Mouse (Mus musculus): ENCODE measurements at regions not wholly inside any gene's neighbourhood (a gene's known extent, or its start where the extent isn't known, plus 50 kb on each side); places are given as distances from the start of the nearest gene placed in this dataset.

- H3K27me3 ChIP-seq (ENCODE audit: control insufficient read depth, insufficient read depth, low read length), result no peaks in the 10 kb centered on the region
- no peak overlapping the region for H3K27ac ChIP-seq (ENCODE audit: insufficient read depth, low read depth, low read length)
- no peaks in the 10 kb centered on the region for H3K36me3 ChIP-seq (ENCODE audit: control insufficient read depth, insufficient read depth, low read length)
- TF ChIP-seq CTCF (IDR thresholded peaks at IDR 0.05; ENCODE audit: extremely low read depth, insufficient read length, insufficient replicate concordance, low read depth, low read length) (no peak), POLR2A (IDR thresholded peaks at IDR 0.05; ENCODE audit: low read depth, low read length) (no peak)
- no peak overlapping the region for H3K4me3 ChIP-seq (ENCODE audit: low read depth, low read length)
- 74% methylated on average over 2 of the region's 2 CpGs for WGBS
- H3K4me1 ChIP-seq (ENCODE audit: control insufficient read depth, insufficient read depth, insufficient read length, low read length), result no peaks in the 10 kb centered on the region
Observed at GRCm38 (mm10) chr1:128856933-128857332, 264.8 kb upstream of the Cxcr4 start.

- no peaks in the 10 kb centered on the region for H3K36me3 ChIP-seq (ENCODE audit: control insufficient read depth, insufficient read depth, low read length)
- TF ChIP-seq CTCF (IDR thresholded peaks at IDR 0.05; ENCODE audit: extremely low read depth, insufficient read length, insufficient replicate concordance, low read depth, low read length) (no peak), POLR2A (IDR thresholded peaks at IDR 0.05; ENCODE audit: low read depth, low read length) (no peak)
- 67% methylated on average over 9 of the region's 9 CpGs for WGBS
- no peak overlapping the region for H3K4me3 ChIP-seq (ENCODE audit: low read depth, low read length)
- no peak overlapping the region for H3K27ac ChIP-seq (ENCODE audit: insufficient read depth, low read depth, low read length)
- no peaks in the 10 kb centered on the region for H3K4me1 ChIP-seq (ENCODE audit: control insufficient read depth, insufficient read depth, insufficient read length, low read length)
- H3K27me3 ChIP-seq (ENCODE audit: control insufficient read depth, insufficient read depth, low read length), result no peaks in the 10 kb centered on the region
Observed at GRCm38 (mm10) chr1:128854649-128855048, 262.6 kb upstream of the Cxcr4 start.

- WGBS, result 92% methylated on average over 10 of the region's 10 CpGs
- no peaks in the 10 kb centered on the region for H3K27me3 ChIP-seq (ENCODE audit: control insufficient read depth, insufficient read depth, low read length)
Observed at GRCm38 (mm10) chr1:128853286-128853685, 261.2 kb upstream of the Cxcr4 start.

GRCm38 (mm10) chr1:128837361-128837760, 245.3 kb upstream of the Cxcr4 start:
- H3K36me3 ChIP-seq (ENCODE audit: control insufficient read depth, insufficient read depth, low read length), result no peaks in the 10 kb centered on the region
- no peak overlapping the region for H3K27ac ChIP-seq (ENCODE audit: insufficient read depth, low read depth, low read length)
- no peaks in the 10 kb centered on the region for H3K4me1 ChIP-seq (ENCODE audit: control insufficient read depth, insufficient read depth, insufficient read length, low read length)
- no peak overlapping the region for H3K4me3 ChIP-seq (ENCODE audit: low read depth, low read length)
- H3K27me3 ChIP-seq (ENCODE audit: control insufficient read depth, insufficient read depth, low read length), result no peaks in the 10 kb centered on the region
- TF ChIP-seq CTCF (IDR thresholded peaks at IDR 0.05; ENCODE audit: extremely low read depth, insufficient read length, insufficient replicate concordance, low read depth, low read length) (no peak), POLR2A (IDR thresholded peaks at IDR 0.05; ENCODE audit: low read depth, low read length) (no peak)
- WGBS, result 87% methylated on average over 4 of the region's 4 CpGs

More at GRCm38 (mm10) chr1:128853286-128853685, 261.2 kb upstream of the Cxcr4 start:
- no peaks in the 10 kb centered on the region for H3K4me1 ChIP-seq (ENCODE audit: control insufficient read depth, insufficient read depth, insufficient read length, low read length)
- H3K27ac ChIP-seq (ENCODE audit: insufficient read depth, low read depth, low read length), result no peak overlapping the region
- no peak overlapping the region for H3K4me3 ChIP-seq (ENCODE audit: low read depth, low read length)
- no peaks in the 10 kb centered on the region for H3K36me3 ChIP-seq (ENCODE audit: control insufficient read depth, insufficient read depth, low read length)
- TF ChIP-seq CTCF (IDR thresholded peaks at IDR 0.05; ENCODE audit: extremely low read depth, insufficient read length, insufficient replicate concordance, low read depth, low read length) (no peak), POLR2A (IDR thresholded peaks at IDR 0.05; ENCODE audit: low read depth, low read length) (no peak)

- Histone ChIP-seq H3K4me1 (ENCODE audit: control insufficient read depth, insufficient read depth, insufficient read length, low read length) (no peaks in the 10 kb centered on the region), H3K27me3 (ENCODE audit: control insufficient read depth, insufficient read depth, low read length) (no peaks in the 10 kb centered on the region), H3K36me3 (ENCODE audit: control insufficient read depth, insufficient read depth, low read length) (no peaks in the 10 kb centered on the region), H3K27ac (ENCODE audit: insufficient read depth, low read depth, low read length) (no peak overlapping the region), H3K4me3 (ENCODE audit: low read depth, low read length) (no peak overlapping the region)
- 74% methylated on average over 8 of the region's 8 CpGs for WGBS
- TF ChIP-seq CTCF (IDR thresholded peaks at IDR 0.05; ENCODE audit: extremely low read depth, insufficient read length, insufficient replicate concordance, low read depth, low read length), result no peak
- no peak for TF ChIP-seq POLR2A (IDR thresholded peaks at IDR 0.05; ENCODE audit: low read depth, low read length)
Observed at GRCm38 (mm10) chr1:128835510-128835909, 243.4 kb upstream of the Cxcr4 start.

GRCm38 (mm10) chr1:128833096-128833715, 241.1 kb upstream of the Cxcr4 start:
- H3K27me3 ChIP-seq (ENCODE audit: control insufficient read depth, insufficient read depth, low read length), result no peaks in the 10 kb centered on the region
- no peak overlapping the region for H3K4me3 ChIP-seq (ENCODE audit: low read depth, low read length)
- H3K36me3 ChIP-seq (ENCODE audit: control insufficient read depth, insufficient read depth, low read length), result no peaks in the 10 kb centered on the region
- H3K4me1 ChIP-seq (ENCODE audit: control insufficient read depth, insufficient read depth, insufficient read length, low read length), result no peaks in the 10 kb centered on the region
- TF ChIP-seq CTCF (IDR thresholded peaks at IDR 0.05; ENCODE audit: extremely low read depth, insufficient read length, insufficient replicate concordance, low read depth, low read length) (no peak), POLR2A (IDR thresholded peaks at IDR 0.05; ENCODE audit: low read depth, low read length) (no peak)
- WGBS, result 46% methylated on average over 11 of the region's 11 CpGs
- no peak overlapping the region for H3K27ac ChIP-seq (ENCODE audit: insufficient read depth, low read depth, low read length)

GRCm38 (mm10) chr1:128832201-128832883, 240.2 kb upstream of the Cxcr4 start:
- Histone ChIP-seq H3K36me3 (ENCODE audit: control insufficient read depth, insufficient read depth, low read length) (no peaks in the 10 kb centered on the region), H3K27me3 (ENCODE audit: control insufficient read depth, insufficient read depth, low read length) (no peaks in the 10 kb centered on the region), H3K4me3 (ENCODE audit: low read depth, low read length) (peak overlapping the region; percentile 38), H3K4me1 (ENCODE audit: control insufficient read depth, insufficient read depth, insufficient read length, low read length) (no peaks in the 10 kb centered on the region), H3K27ac (ENCODE audit: insufficient read depth, low read depth, low read length) (no peak overlapping the region)
- 9% methylated on average over 18 of the region's 18 CpGs for WGBS
- TF ChIP-seq POLR2A (IDR thresholded peaks at IDR 0.05; ENCODE audit: low read depth, low read length) (no peak), CTCF (IDR thresholded peaks at IDR 0.05; ENCODE audit: extremely low read depth, insufficient read length, insufficient replicate concordance, low read depth, low read length) (peak; percentile 84)

All from small intestine, adult 2 months (tissue).